ENCODE assay signal across 8 mouse cellular contexts in genomic region chr12:112721424-112722239, GRCm38 (mm10). TPM values are rescaled to one million over a fixed set of nuclear protein-coding genes. Genes with fewer than 3 reads are reported as not detected.
A peak's percentile ranks its signal among the peaks of the same experiment; 100 is the strongest.
DNase-seq lines count a peak whose midpoint lies in the region; ATAC-seq and TF ChIP-seq lines count a peak whose summit lies in the region.

No protein-coding gene starts in this region.

- peak; percentile 63 for ATAC-seq in Patski
- ATAC-seq in limb, embryonic 11.5 days (ENCODE audit: insufficient number of reproducible peaks, low FRiP score, low TSS enrichment, low read depth): peak; percentile 57
- ATAC-seq in midbrain, embryonic 12.5 days (ENCODE audit: low FRiP score, low read depth): peak; percentile 34

- WGBS in limb, embryonic 11.5 days: 2% methylated on average over 61 of the region's 69 CpGs
- 1% methylated on average over 45 of the region's 69 CpGs for WGBS in midbrain, embryonic 12.5 days

- intact Hi-C loops in gastrocnemius, postnatal 14 days (cut with DNase I; ENCODE audit: low total_unique reads): no loop called here

- H3K27ac ChIP-seq in limb, embryonic 11.5 days (replicated peaks; ENCODE audit: low read depth, low read length): 0 out of 2 replicates have a peak overlapping the region, but pooled peaks have one; percentile 33
- H3K27ac ChIP-seq in midbrain, embryonic 12.5 days (replicated peaks): no peak overlapping the region

- no peaks in the 10 kb centered on the region for H3K27me3 ChIP-seq in Patski
- peaks cover 6% of the 10 kb centered on the region; the same call in 1 of the 2 replicates for H3K27me3 ChIP-seq in limb, embryonic 11.5 days (ENCODE audit: control insufficient read depth, insufficient read depth, low read length)
- peaks cover 66% of the 10 kb centered on the region for H3K27me3 ChIP-seq in midbrain, embryonic 12.5 days

- H3K4me3 ChIP-seq in limb, embryonic 11.5 days (ENCODE audit: low read depth, low read length): peak overlapping the region; percentile 64
- H3K4me3 ChIP-seq in midbrain, embryonic 12.5 days: peak overlapping the region; percentile 87

- TF ChIP-seq CTCF in Patski (IDR thresholded peaks at IDR 0.05): no peak

- POLR2A ChIA-PET in Patski (lab: Charles Lee): interaction anchor here (1.1 kb wide), 1 partner anchor 47 kb away, joined by 3 read pairs; the partner anchor contains the start of gene Akt1

- H3K9me3 ChIP-seq in limb, embryonic 11.5 days (ENCODE audit: control insufficient read depth, low read length): no peaks in the 10 kb centered on the region
- no peaks in the 10 kb centered on the region for H3K9me3 ChIP-seq in midbrain, embryonic 12.5 days

- no peaks in the 10 kb centered on the region for H3K36me3 ChIP-seq in limb, embryonic 11.5 days (ENCODE audit: control insufficient read depth, insufficient read depth, low read length)
- H3K36me3 ChIP-seq in midbrain, embryonic 12.5 days: no peaks in the 10 kb centered on the region

- peaks cover 7% of the 10 kb centered on the region; the same call in 1 of the 2 replicates for H3K4me1 ChIP-seq in limb, embryonic 11.5 days (ENCODE audit: control insufficient read depth, insufficient read depth, low read length)
- peaks cover 20% of the 10 kb centered on the region for H3K4me1 ChIP-seq in midbrain, embryonic 12.5 days

- CTCF ChIA-PET in Patski (lab: Charles Lee): interaction anchor here (1.5 kb wide), 1 partner anchor 49 kb away, joined by 3 read pairs; no protein-coding TSS in a partner anchor

- H3K4me2 ChIP-seq in limb, embryonic 11.5 days (ENCODE audit: low read depth, severe bottlenecking): peak overlapping the region; percentile 92
- peak overlapping the region; percentile 99 for H3K4me2 ChIP-seq in midbrain, embryonic 12.5 days (replicated peaks)

- in situ Hi-C loops in Patski (cut with MboI; ENCODE audit: low pct_unique_long_range_greater_than_20kb): no loop called here

- peak; percentile 80 for DNase-seq in CD4-positive, CD25-positive, alpha-beta regulatory T cell, adult 2 months (ENCODE audit: low read depth, low spot score)
- no peak for DNase-seq in Patski (ENCODE audit: low read depth, low spot score)
- DNase-seq in embryo, embryonic 11 days: peak; percentile 67
- peak; percentile 56 for DNase-seq in heart, postnatal 4 days
- peak; percentile 80 for DNase-seq in limb, embryonic 11.5 days (ENCODE audit: low spot score)
- peak; percentile 81 for DNase-seq in testis, postnatal 10 days (ENCODE audit: low spot score)
- no peak for DNase-seq in gastrocnemius, postnatal 14 days

- H3K9ac ChIP-seq in limb, embryonic 11.5 days (ENCODE audit: low read length): peak overlapping the region; percentile 73
- peak overlapping the region; percentile 79 for H3K9ac ChIP-seq in midbrain, embryonic 12.5 days (replicated peaks)

RNA-seq across cellular contexts. Expression of gene Cep170b, which starts 1.4 kb away (rescaled TPM):
- 92.1 TPM for polyA plus RNA-seq in Patski (2021)
- 10 to 100 TPM; 13.1 to 14.1 TPM for total RNA-seq in heart, postnatal 4 days (2021)
- 9.5 and 9.6 TPM in 2 replicates for polyA plus RNA-seq in limb, embryonic 11.5 days (2014; fragmentation: Nextera tagmentation; extraction: Ambion mirVana)
- 15.0 and 16.8 TPM in 2 replicates for polyA plus RNA-seq in midbrain, embryonic 12.5 days (2016; fragmentation: Nextera tagmentation; extraction: Ambion mirVana)
- 10 to 100 TPM; 10.9 to 14.4 TPM for total RNA-seq in gastrocnemius, postnatal 14 days (2021)

RNA-seq across cellular contexts. Expression of gene Pld4, which starts 38.8 kb away (rescaled TPM):
- 0.15 TPM for polyA plus RNA-seq in Patski (2021)
- total RNA-seq in heart, postnatal 4 days (2021): 1 to 10 TPM; 3.4 to 4.1 TPM
- polyA plus RNA-seq in limb, embryonic 11.5 days (2014; fragmentation: Nextera tagmentation; extraction: Ambion mirVana): 2.8 TPM in 2 replicates
- 4.7 and 6.7 TPM in 2 replicates for polyA plus RNA-seq in midbrain, embryonic 12.5 days (2016; fragmentation: Nextera tagmentation; extraction: Ambion mirVana)
- total RNA-seq in gastrocnemius, postnatal 14 days (2021): 1 to 10 TPM; 3.2 to 4.1 TPM

RNA-seq across cellular contexts. Expression of gene Zbtb42, which starts 43.0 kb away (rescaled TPM):
- polyA plus RNA-seq in Patski (2021): 4.7 TPM
- 10 to 100 TPM in 1 of 2 experiments, 1 to 10 TPM in 1; 10.0 to 10.1 TPM for total RNA-seq in heart, postnatal 4 days (2021)
- 0.82 and 1.6 TPM in 2 replicates for polyA plus RNA-seq in limb, embryonic 11.5 days (2014; fragmentation: Nextera tagmentation; extraction: Ambion mirVana)
- polyA plus RNA-seq in midbrain, embryonic 12.5 days (2016; fragmentation: Nextera tagmentation; extraction: Ambion mirVana): 5.2 and 7.3 TPM in 2 replicates
- total RNA-seq in gastrocnemius, postnatal 14 days (2021): 1 to 10 TPM; 1.3 to 2.1 TPM

RNA-seq across cellular contexts. Expression of gene Akt1, which starts 46.9 kb away (rescaled TPM):
- polyA plus RNA-seq in Patski (2021): 281 TPM
- total RNA-seq in heart, postnatal 4 days (2021): 100 to 1,000 TPM; 352 to 392 TPM
- 95.4 and 113 TPM in 2 replicates for polyA plus RNA-seq in limb, embryonic 11.5 days (2014; fragmentation: Nextera tagmentation; extraction: Ambion mirVana)
- 74.7 and 80.0 TPM in 2 replicates for polyA plus RNA-seq in midbrain, embryonic 12.5 days (2016; fragmentation: Nextera tagmentation; extraction: Ambion mirVana)
- 10 to 100 TPM; 78.3 to 89.4 TPM for total RNA-seq in gastrocnemius, postnatal 14 days (2021)

Comparison
In these comparisons a context has a peak if more than half of its experiments do, and no peak if none do; other contexts are left out.
1. DNase-seq: peak in CD4-positive, CD25-positive, alpha-beta regulatory T cell, adult 2 months (single experiment), embryo, embryonic 11 days (single experiment), heart, postnatal 4 days (single experiment), limb, embryonic 11.5 days (single experiment) and testis, postnatal 10 days (single experiment); none in Patski (single experiment) and gastrocnemius, postnatal 14 days (single experiment).
2. Peak in every context shown above with its lines, with median percentiles within 50 percentile points of each other: ATAC-seq.